Mouse (Mus musculus): ENCODE results near the gene Nup62. TPM values are rescaled to one million over a fixed set of nuclear protein-coding genes. Genes with fewer than 3 reads are reported as not detected.

Nup62 gene
- polyA plus RNA-seq, 1 experiment from 2014 or later = 97.7 TPM

DNA sequence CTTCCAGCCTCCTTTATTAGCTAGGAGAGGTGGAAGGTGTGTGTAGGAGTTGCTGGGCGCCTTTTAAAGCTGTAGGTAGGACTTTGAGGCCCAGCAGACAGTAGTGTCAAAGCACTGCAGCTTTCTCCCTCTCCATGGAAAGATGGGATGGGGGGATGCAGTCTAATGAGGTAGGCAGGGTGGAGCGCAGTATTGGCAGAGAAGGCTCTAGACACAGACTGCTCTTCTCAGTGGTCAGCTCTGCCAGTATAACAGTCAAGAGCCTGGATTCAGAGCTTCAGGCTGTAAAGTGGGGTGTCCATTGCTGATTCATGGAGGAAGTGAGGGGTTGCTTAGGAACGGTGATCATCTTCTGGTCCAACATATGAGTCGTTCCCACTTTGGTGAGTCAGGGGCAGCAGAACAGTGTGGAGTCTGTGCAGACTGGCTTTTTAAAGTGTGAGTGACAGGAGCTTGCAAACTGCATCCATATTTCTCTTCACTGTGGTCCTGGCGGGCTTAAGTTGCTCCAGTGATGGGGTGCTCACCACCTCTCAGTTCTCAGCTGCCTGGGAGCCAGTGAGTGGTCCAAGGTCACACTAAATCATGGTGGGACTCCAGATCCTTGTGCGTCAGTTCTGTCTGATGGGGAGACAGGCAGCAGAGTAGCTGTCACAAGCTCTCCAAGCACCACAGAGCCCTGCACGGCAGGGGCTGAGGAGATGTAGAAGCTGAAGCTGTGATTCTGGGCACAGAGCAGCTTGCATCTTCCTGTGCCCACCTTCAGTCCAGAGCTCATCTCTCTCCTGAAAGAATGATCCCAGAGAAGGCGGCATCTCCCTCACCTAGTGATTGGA, 35.1 kb downstream of the Nup62 start:
- peaks cover 55% of the 10 kb centered on the region for H3K4me1 ChIP-seq
- WGBS = 68% methylated on average over 8 of the region's 8 CpGs
- no peaks in the 10 kb centered on the region for H3K9me3 ChIP-seq

DNA sequence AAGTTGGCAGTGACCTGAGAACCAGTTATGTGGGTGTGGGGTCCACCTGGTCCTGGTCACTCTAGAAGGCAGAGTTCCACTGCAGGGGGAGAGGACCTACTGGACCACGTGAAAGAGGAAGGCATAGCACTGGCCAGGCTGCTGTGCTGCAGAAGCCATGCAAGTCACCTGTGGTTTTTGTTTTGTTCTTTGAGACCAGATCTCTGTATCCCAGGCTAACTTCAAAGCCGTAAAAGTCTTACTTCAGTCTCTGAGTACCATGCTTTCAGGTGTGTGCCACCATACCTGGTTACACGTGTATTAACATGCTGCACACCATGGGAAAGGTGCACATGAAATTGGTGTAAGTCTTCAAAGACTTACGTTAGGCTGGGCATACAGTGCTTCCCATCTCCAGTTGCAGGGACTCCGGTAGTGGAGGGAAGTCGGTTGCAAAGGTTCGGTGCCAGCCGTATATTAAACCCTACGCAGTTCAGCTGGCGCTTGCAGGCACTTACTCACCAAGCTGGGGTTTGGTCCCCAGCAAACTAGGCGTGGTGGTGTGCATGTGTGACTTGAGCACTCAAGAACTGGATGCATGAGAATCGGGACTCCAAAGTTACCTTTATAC, 35.8 kb downstream of the Nup62 start:
- Histone ChIP-seq H3K9ac (no peak overlapping the region), H3K27ac (no peak overlapping the region), H3K4me2 (no peak overlapping the region; the same call in 1 of the 2 replicates), H3K36me3 (peaks cover 11% of the 10 kb centered on the region), H3K4me3 (0 out of 2 replicates have a peak overlapping the region, but pooled peaks have one; percentile 60), H3K27me3 (no peaks in the 10 kb centered on the region), H3K9me3 (no peaks in the 10 kb centered on the region), H3K4me1 (peaks cover 62% of the 10 kb centered on the region)
- WGBS = 93% methylated on average over 12 of the region's 12 CpGs
- ATAC-seq (ENCODE audit: borderline replicate concordance, extremely low read depth, low FRiP score, low TSS enrichment) = no peak

More for the DNA sequence above, 35.1 kb downstream of the Nup62 start:
- H3K4me3 ChIP-seq = peak overlapping the region; percentile 60
- peak overlapping the region; percentile 76 for H3K4me2 ChIP-seq
- peaks cover 18% of the 10 kb centered on the region for H3K36me3 ChIP-seq
- H3K27ac ChIP-seq = peak overlapping the region; percentile 98
- peak overlapping the region; percentile 67 for H3K9ac ChIP-seq
- ATAC-seq (ENCODE audit: borderline replicate concordance, extremely low read depth, low FRiP score, low TSS enrichment) = no peak
- no peaks in the 10 kb centered on the region for H3K27me3 ChIP-seq

DNA sequence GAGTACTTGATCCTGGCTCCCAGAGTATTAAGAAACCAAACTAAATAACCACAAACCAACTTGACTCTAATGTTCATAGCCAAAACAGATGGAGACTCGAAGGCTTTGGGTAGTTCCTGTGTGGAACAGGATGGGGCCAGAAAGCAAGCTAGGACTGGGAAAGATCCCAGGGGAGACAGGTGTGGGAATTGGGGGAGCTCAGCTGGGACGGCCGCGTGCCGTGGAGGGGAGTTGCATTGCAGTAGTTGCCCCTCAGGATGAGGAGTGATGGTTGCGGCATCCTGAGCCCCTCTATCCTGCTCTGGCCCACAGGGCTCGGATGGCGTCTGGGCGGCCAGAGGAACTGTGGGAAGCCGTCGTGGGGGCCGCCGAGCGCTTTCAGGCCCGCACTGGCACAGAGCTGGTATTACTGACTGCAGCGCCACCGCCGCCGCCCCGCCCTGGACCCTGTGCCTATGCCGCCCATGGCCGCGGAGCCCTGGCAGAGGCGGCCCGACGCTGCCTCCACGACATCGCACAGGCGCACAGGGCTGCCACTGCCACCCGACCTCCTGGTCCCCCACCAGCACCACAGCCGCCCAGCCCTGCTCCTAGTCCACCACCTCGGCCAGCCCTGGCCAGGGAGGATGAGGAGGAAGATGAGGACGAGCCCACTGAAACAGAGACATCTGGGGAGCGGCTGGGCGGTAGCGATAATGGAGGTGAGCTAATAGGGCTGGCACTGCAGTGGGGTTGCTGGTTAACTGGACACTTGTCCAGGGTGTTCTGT, 36.6 kb downstream of the Nup62 start:
- peaks cover 8% of the 10 kb centered on the region; the same call in 1 of the 2 replicates for H3K36me3 ChIP-seq
- ATAC-seq (ENCODE audit: borderline replicate concordance, extremely low read depth, low FRiP score, low TSS enrichment) = no peak
- no peaks in the 10 kb centered on the region for H3K27me3 ChIP-seq
- H3K9ac ChIP-seq = no peak overlapping the region
- no peak overlapping the region for H3K4me3 ChIP-seq
- no peaks in the 10 kb centered on the region for H3K9me3 ChIP-seq
- peaks cover 60% of the 10 kb centered on the region for H3K4me1 ChIP-seq
- H3K4me2 ChIP-seq = no peak overlapping the region; the same call in 1 of the 2 replicates
- WGBS = 85% methylated on average over 36 of the region's 36 CpGs
- no peak overlapping the region for H3K27ac ChIP-seq

DNA sequence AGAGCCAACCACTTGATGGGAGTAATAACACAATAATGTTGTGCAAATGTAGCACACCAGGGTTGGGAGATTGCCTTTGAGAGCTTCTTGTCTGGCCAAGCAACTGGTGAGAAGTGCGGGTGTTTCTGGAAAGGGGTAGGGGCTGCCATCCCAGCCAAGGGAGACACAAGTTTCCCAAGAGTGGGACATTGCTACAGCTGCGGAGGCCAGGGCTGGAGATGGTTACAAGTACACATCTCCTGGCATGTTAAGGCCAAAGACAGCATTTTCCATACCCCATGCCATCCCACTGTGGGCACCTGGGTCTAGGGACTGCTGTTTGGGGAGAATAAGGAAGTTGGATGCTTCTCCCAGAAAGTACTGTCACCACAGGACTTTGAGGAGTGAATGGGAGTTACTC, 37.2 kb downstream of the Nup62 start:
- Histone ChIP-seq H3K27ac (no peak overlapping the region), H3K9ac (no peak overlapping the region)
- ATAC-seq (ENCODE audit: borderline replicate concordance, extremely low read depth, low FRiP score, low TSS enrichment) = no peak

DNA sequence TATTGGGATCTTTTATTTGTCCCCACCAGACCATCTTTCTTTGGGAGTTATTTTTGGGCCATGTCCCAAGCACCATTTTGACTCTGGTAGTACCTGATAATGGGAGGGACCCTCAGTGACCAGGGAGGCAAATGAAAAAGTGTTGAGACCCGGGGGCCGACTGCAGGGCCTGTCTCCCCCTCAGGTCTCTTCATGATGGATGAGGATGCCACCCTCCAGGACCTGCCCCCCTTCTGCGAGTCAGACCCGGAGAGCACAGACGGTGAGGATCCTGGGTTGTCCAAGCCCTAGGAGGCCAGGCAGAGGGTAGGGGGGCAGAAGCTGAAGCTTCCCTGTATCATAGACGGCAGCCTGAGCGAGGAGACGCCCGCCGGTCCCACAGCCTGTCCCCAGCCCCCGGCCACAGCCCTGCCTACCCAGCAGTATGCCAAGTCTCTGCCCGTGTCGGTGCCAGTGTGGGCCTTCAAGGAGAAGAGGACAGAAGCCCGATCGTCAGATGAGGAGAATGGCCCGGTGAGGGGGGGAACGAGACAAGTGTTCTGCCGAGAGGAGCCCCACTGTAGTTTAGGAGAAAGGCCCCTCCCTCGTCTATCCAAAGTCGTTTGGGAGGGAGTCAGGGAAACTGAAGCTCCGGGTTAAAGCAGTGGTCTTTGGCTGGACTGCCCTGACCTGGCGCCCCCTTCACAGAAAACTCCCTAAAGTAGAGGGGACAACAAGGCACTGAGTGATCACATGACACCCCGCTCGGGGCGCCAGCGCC, 37.9 kb downstream of the Nup62 start:
- no peaks in the 10 kb centered on the region for H3K27me3 ChIP-seq
- 19% methylated on average over 26 of the region's 26 CpGs for WGBS
- H3K4me3 ChIP-seq = peak overlapping the region; percentile 53
- peak overlapping the region; percentile 97 for H3K4me2 ChIP-seq
- peak overlapping the region; percentile 98 for H3K27ac ChIP-seq
- no peaks in the 10 kb centered on the region for H3K9me3 ChIP-seq
- peaks cover 65% of the 10 kb centered on the region for H3K4me1 ChIP-seq
- H3K36me3 ChIP-seq = peaks cover 8% of the 10 kb centered on the region; the same call in 1 of the 2 replicates
- no peak for ATAC-seq (ENCODE audit: borderline replicate concordance, extremely low read depth, low FRiP score, low TSS enrichment)
- peak overlapping the region; percentile 69 for H3K9ac ChIP-seq

More for the DNA sequence above, 37.2 kb downstream of the Nup62 start:
- no peaks in the 10 kb centered on the region for H3K9me3 ChIP-seq
- 85% methylated on average over 2 of the region's 2 CpGs for WGBS
- peak overlapping the region; percentile 8; the same call in 1 of the 2 replicates for H3K4me2 ChIP-seq
- H3K4me3 ChIP-seq = no peak overlapping the region
- H3K36me3 ChIP-seq = peaks cover 8% of the 10 kb centered on the region; the same call in 1 of the 2 replicates
- H3K27me3 ChIP-seq = no peaks in the 10 kb centered on the region
- peaks cover 60% of the 10 kb centered on the region for H3K4me1 ChIP-seq

DNA sequence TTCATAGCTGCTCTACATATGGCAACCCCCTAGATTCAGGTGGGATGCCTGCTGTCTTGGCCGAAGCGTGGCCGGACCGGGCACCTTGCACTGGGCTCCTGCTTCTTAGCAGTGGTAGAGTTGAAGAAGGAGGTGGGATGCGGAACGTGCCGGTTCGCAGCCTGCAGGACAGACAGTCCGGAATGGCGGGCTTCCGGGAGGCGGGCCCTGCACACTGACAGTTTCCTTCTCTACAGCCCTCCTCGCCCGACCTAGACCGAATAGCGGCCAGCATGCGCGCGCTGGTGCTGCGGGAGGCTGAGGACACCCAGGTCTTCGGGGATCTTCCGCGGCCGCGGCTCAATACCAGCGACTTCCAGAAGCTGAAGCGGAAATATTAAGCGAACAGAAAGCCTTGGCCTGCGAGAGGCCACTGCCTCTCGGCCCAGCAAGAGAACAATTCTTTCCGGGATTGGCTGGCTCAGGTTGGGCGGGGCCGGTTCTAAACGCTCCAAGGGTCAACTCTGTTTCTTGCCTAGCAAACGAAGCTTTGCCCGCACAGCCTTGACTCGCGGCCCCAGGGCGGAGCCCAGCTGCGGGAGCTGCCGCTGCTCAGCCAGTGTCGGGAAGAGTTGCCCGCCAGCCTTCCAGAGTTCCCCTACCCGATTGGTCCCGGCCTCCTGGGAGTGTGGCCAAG, 38.6 kb downstream of the Nup62 start:
- peaks cover 66% of the 10 kb centered on the region for H3K4me1 ChIP-seq
- peak overlapping the region; percentile 97 for H3K4me2 ChIP-seq
- H3K27ac ChIP-seq = peak overlapping the region; percentile 98
- peak; percentile 52 for ATAC-seq (ENCODE audit: borderline replicate concordance, extremely low read depth, low FRiP score, low TSS enrichment)
- WGBS = 2% methylated on average over 45 of the region's 45 CpGs
- H3K36me3 ChIP-seq = peaks cover 8% of the 10 kb centered on the region; the same call in 1 of the 2 replicates
- no peaks in the 10 kb centered on the region for H3K9me3 ChIP-seq
- H3K4me3 ChIP-seq = peak overlapping the region; percentile 53
- no peaks in the 10 kb centered on the region for H3K27me3 ChIP-seq
- H3K9ac ChIP-seq = peak overlapping the region; percentile 69

DNA sequence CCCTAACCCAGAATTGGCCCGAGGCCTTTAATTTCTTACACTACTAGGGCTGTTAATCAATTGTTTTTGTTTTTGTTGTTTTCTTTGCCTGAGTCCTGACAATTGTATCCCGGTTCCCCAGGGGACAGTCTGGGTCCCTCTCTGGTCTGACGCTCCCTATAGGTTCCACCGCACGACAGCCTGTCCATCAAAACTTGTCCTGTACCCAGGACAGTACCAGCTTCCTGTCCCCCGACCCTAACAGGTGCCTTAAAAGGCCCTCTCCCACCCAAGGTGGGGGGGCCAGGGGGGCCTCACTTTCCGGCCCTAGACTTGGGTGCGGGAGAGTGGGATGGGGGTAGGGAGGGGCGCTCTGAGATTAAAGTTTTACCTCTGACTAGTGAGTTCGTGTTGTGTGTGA, 39.1 kb downstream of the Nup62 start:
- peaks cover 66% of the 10 kb centered on the region for H3K4me1 ChIP-seq
- peaks cover 8% of the 10 kb centered on the region; the same call in 1 of the 2 replicates for H3K36me3 ChIP-seq
- peak overlapping the region; percentile 98 for H3K27ac ChIP-seq
- H3K9me3 ChIP-seq = no peaks in the 10 kb centered on the region
- peak overlapping the region; percentile 69 for H3K9ac ChIP-seq
- WGBS = 35% methylated on average over 10 of the region's 10 CpGs
- no peak for ATAC-seq (ENCODE audit: borderline replicate concordance, extremely low read depth, low FRiP score, low TSS enrichment)
- peak overlapping the region; percentile 97 for H3K4me2 ChIP-seq
- no peaks in the 10 kb centered on the region for H3K27me3 ChIP-seq
- H3K4me3 ChIP-seq = peak overlapping the region; percentile 53

DNA sequence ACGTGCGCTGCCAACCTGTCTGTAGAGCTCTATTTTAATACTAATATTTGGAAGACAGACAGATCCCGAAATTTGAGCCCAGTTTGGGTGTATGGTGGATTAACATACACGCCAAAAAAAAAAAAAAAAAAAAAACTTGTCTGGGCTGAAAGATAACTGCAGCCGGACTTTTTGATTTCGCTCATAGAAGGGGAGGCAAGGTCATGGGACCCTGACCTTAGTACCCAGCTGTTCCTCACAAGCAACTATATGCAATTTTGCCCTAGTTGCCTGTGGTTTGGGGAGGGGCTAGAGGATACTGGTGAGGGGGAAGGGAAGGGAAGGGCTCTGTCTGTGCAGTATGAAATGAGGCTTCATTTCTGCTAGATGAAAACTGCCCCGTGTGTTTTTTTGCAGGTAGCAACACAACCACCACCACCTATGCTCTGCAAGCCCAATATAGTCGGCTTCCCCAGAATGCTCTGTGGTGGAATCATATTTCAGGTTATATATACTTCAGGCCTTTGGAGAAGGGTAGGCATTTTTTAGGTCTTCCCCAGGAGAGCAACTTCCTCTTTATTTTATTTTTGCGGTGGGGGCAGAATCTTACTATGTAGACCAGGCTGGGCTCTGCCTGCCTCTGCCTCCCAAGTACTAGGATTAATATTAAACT, 40.5 kb downstream of the Nup62 start:
- no peaks in the 10 kb centered on the region for H3K9me3 ChIP-seq
- H3K4me3 ChIP-seq = peak overlapping the region; percentile 77
- peaks cover 8% of the 10 kb centered on the region; the same call in 1 of the 2 replicates for H3K36me3 ChIP-seq
- peaks cover 67% of the 10 kb centered on the region for H3K4me1 ChIP-seq
- peak overlapping the region; percentile 95 for H3K27ac ChIP-seq
- no peaks in the 10 kb centered on the region for H3K27me3 ChIP-seq
- no peak for ATAC-seq (ENCODE audit: borderline replicate concordance, extremely low read depth, low FRiP score, low TSS enrichment)
- 58% methylated on average over 9 of the region's 9 CpGs for WGBS
- H3K4me2 ChIP-seq = peak overlapping the region; percentile 91
- H3K9ac ChIP-seq = peak overlapping the region; percentile 80

DNA sequence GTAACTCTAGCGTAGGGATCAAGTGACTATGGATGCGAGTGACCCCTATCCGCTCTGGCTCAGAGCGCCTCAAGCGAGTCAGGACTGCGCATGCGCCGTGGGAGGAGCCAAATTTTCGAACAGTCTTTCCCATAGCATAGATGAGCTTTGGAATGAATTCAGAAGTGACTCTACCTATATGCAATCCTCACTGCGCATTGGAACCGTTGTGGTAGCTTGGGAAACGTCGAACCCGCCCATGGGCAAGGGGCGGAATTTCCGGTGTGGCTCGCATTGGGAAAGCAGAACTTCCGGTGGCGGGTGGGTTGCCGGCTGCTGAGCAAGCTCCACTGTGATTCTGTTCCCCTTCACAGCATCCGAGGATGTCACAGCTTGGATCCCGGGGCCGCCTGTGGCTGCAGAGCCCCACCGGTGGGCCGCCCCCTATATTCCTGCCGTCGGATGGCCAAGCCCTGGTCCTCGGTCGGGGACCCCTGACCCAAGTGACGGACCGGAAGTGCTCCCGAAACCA, 41.2 kb downstream of the Nup62 start, which contains the start of gene Pnkp:
Pnkp (plus strand) TSS at position 98 of the 511 bp plus-strand sequence.
- no peaks in the 10 kb centered on the region for H3K9me3 ChIP-seq
- H3K27me3 ChIP-seq = no peaks in the 10 kb centered on the region
- H3K36me3 ChIP-seq = peaks cover 15% of the 10 kb centered on the region
- under 1% methylated on average over 32 of the region's 32 CpGs for WGBS
- H3K4me3 ChIP-seq = peak within 1 kb of the TSS; percentile 77
- H3K27ac ChIP-seq = peak within 1 kb of the TSS; percentile 95
- ATAC-seq (ENCODE audit: borderline replicate concordance, extremely low read depth, low FRiP score, low TSS enrichment) = peak; percentile 23
- H3K9ac ChIP-seq = peak within 1 kb of the TSS; percentile 80
- H3K4me2 ChIP-seq = peak within 1 kb of the TSS; percentile 91
- peaks cover 68% of the 10 kb centered on the region for H3K4me1 ChIP-seq

DNA sequence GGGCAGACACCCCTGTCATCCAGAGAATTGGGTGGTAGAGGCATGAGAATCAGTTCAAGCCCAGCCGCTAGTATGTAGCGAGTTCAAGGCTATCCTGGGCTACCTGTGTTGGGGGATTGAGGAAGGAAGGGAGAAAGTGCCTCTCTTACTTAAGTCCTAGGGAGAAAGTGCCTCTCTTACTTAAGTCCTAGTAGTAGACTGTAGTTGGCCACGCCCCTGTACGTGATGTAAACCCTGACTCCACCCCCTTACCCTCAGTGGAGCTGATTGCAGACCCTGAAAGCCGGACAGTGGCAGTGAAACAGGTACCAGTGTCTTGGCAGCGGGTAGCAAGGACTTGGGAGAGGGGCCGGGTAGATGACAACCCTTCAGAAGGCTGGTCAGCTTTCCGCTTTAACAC, 42.0 kb downstream of the Nup62 start:
- ATAC-seq (ENCODE audit: borderline replicate concordance, extremely low read depth, low FRiP score, low TSS enrichment) = no peak
- Histone ChIP-seq H3K4me2 (peak overlapping the region; percentile 91), H3K9me3 (no peaks in the 10 kb centered on the region), H3K27ac (peak overlapping the region; percentile 95; the same call in 1 of the 2 replicates), H3K4me3 (peak overlapping the region; percentile 77), H3K27me3 (no peaks in the 10 kb centered on the region), H3K9ac (peak overlapping the region; percentile 80), H3K36me3 (peaks cover 17% of the 10 kb centered on the region), H3K4me1 (peaks cover 69% of the 10 kb centered on the region)
- WGBS = 22% methylated on average over 8 of the region's 8 CpGs
